Mouse (Mus musculus) hindbrain, postnatal 0 days (tissue): Measurements from ENCODE around the gene Kctd11. TPM values are rescaled to one million over a fixed set of nuclear protein-coding genes. Genes with fewer than 3 reads are reported as not detected.
"Not testable (repeated sequence)": the region's sequence is repeated elsewhere in the genome, so short reads cannot be mapped to it uniquely, and the experiment has no call there.

Experiments
- ATAC-seq: fragments of 200-750 bp; cut with Nextera tagmentation; 2 replicates; pipeline ENCODE4 v1.8.0; 2017; ENCODE audit warnings: mild to moderate bottlenecking, moderate TSS enrichment, moderate library complexity
- DNase-seq: peaks from one replicate; pipeline ENCODE4 v3.0.0-alpha.2; 2015; ENCODE audit warnings: low spot score
- H3K27ac ChIP-seq: fragments of 300-500 bp; sonication (generic); 2 replicates; pipeline ENCODE4 v1.5.1; 2014; ENCODE audit warnings: mild to moderate bottlenecking
- H3K27me3 ChIP-seq: fragments of 300-500 bp; sonication (generic); 2 replicates; pipeline ENCODE4 v1.6.1; 2014; ENCODE audit warnings: low read length, mixed read lengths; ENCODE audit not compliant: insufficient read depth
- H3K36me3 ChIP-seq: fragments of 300-500 bp; sonication (generic); 2 replicates; pipeline ENCODE4 v1.6.1; 2014; ENCODE audit warnings: low read length, mixed read lengths; ENCODE audit not compliant: insufficient read depth
- H3K4me1 ChIP-seq: fragments of 300-500 bp; sonication (generic); 2 replicates; pipeline ENCODE4 v1.6.1; 2014; ENCODE audit warnings: antibody characterized with exemption, low read length, mixed read lengths; ENCODE audit not compliant: insufficient read depth
- H3K4me2 ChIP-seq: fragments of 300-500 bp; sonication (generic); 2 replicates; pipeline ENCODE4 v1.6.1; 2014; ENCODE audit warnings: low read depth, mild to moderate bottlenecking, low read length, moderate library complexity, mixed read lengths
- H3K4me3 ChIP-seq: fragments of 300-500 bp; sonication (generic); 2 replicates; pipeline ENCODE4 v1.5.1; 2014; ENCODE audit warnings: low read length
- H3K9ac ChIP-seq: fragments of 300-500 bp; sonication (generic); replicated peaks from 2 replicates; pipeline ENCODE4 v1.6.1; 2014; ENCODE audit warnings: mild to moderate bottlenecking, low read length, moderate library complexity, mixed read lengths
- H3K9me3 ChIP-seq: fragments of 300-500 bp; sonication (generic); 2 replicates; pipeline ENCODE4 v1.6.1; 2016; ENCODE audit warnings: low read length, mixed read lengths
- CTCF ChIP-seq: IDR thresholded peaks from 2 replicates; pipeline ENCODE4 v1.5.1; 2016; ENCODE audit warnings: antibody characterized with exemption, control low read depth, low read depth
- WGBS: fragments of 180-500 bp; shearing (Covaris S2); extraction: QIAGEN DNeasy Blood & Tissue Kit; methylation state at CpG from one replicate; pipeline ENCODE4 v1.1.7; 2014; 5-methylcytosine and 5-hydroxymethylcytosine counted together
- polyA plus RNA-seq: library from polyadenylated mRNA; unstranded; fragments of >200 nt; fragmentation: Nextera tagmentation; extraction: Ambion mirVana; gene quantifications from 2 replicates; pipeline ENCODE4 v1.2.1, GENCODE M21; 2015
- total RNA-seq: library from RNA; depleted of rRNA; stranded (reverse); fragments of >200 nt; gene quantifications from 2 replicates; pipeline ENCODE4 v1.2.3, GENCODE M21; 2014

The Kctd11 gene
- total and polyA plus RNA-seq, 2 experiments from 2014 or later, result 1.3 to 2.0 TPM

DNA sequence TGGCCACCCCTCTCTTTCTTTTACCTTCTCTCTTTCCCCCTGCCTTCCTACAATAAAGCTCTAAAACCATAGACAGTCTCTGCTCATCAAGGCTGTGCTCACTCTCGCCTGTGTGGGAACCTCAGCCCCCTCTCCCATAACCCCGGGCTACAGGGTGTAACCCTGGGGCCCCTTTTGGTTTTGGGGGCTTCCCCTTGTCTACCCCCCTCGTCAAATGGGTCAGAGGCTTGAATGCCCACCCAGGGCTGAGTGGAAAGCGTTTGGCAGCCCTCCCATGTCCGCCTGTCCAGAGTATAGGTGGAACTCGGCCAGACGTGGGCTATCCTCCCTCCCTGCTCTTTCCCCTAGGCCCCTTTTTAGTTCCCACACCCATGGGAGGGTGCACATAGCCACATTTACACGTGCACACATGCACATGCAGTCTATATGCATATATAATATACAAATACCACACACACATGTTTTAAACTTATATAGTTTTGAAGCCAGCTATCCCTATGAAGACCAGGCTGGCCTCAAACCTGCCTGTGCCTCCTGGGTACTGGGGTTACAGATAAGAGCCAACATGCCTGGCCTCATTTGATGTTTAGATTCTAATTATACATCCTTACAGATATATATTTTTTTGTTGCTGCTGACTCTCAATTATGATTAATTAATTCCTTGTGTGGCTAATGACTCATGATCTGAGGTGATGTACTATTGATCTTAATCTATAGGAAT, 16.9 kb downstream of the Kctd11 start:
- Histone ChIP-seq H3K4me1 (no peaks in the 10 kb centered on the region), H3K9ac (no peak overlapping the region), H3K4me2 (no peak overlapping the region), H3K4me3 (no peak overlapping the region), H3K9me3 (no peaks in the 10 kb centered on the region), H3K36me3 (no peaks in the 10 kb centered on the region), H3K27ac (no peak overlapping the region), H3K27me3 (0 out of 2 replicates have a peak, but pooled peaks cover under 1% of the 10 kb centered on the region)
- no peak for TF ChIP-seq CTCF
- no peak for ATAC-seq
- DNase-seq, result no peak
- 44% methylated on average over 8 of the region's 8 CpGs for WGBS

DNA sequence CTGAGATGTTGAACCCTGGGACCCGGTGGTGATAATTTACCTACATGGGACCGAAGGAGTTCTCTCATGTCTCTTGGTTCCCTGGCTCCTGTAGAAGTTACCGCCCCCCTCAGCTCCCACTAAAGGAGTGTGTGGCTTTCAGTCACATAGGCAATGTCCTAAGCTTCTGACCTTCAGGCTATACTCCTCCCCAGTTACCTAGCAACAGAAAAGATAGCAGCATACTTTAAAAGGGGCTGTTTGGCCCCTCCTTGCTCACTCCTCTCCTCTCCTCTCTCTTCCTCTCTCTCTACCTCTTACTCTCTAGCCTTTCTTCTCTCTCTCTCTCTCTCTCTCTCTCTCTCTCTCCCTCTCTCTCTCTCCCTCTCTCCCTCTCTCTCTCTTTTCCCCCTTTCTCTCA, 17.5 kb downstream of the Kctd11 start:
- H3K27me3 ChIP-seq, H3K27ac ChIP-seq, H3K9me3 ChIP-seq, H3K9ac ChIP-seq, H3K4me3 ChIP-seq, H3K4me1 ChIP-seq, DNase-seq, ATAC-seq, H3K4me2 ChIP-seq, H3K36me3 ChIP-seq: not testable (repeated sequence)
- WGBS, result 78% methylated on average over 3 of the region's 3 CpGs

DNA sequence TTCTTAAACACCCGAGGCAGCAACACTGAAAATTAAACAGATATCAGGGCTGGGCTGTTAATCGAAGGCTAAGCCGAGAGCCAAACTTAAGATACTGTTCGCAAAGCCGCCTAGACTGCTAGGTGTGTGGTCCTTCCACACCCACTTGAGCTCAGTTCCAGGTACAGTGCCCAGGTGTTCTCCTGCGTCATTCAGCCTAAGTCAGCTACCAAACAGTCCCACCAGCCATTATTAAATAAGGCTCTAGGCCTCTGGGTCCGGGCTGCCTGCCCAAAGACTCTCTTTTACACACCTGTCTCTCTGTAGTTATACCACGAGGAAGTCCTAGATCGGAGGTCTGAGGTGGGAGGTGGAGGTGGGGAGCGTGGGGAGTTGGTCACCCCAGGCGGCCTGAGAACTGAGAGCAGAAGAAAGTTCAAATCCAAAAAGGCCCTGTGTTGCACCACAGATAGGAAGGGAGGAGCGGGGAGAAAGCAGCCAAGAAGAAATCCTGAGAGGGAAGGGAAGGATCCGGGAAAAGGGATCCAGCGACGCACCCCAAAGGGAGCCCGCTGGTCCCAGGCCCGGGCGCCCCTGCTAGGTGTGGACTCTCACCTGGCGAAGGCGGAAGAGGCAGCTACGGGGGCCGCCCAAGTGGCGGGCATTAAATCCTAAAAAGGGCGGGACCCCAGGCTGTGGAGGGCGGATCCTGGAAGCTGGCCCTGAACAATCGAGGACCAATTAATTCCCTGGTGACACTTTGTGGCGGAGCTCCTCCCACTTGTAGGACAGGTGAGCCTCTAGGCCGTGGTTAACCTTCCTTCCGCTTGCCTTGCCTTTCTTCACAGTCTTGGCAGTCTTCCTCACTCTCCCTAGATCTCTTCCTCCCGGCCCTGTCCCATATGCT, 22.9 kb downstream of the Kctd11 start, which contains the start of gene Tnk1:
Gene Tnk1, minus strand, starts transcription at position 618 of the 886 bp plus-strand sequence.
- DNase-seq, result no peak
- WGBS, result 24% methylated on average over 30 of the region's 30 CpGs
- H3K27ac ChIP-seq, result no peak within 1 kb of the TSS
- H3K4me1 ChIP-seq, result no peaks in the 10 kb centered on the region
- no peaks in the 10 kb centered on the region for H3K9me3 ChIP-seq
- H3K9ac ChIP-seq, result no peak within 1 kb of the TSS
- TF ChIP-seq CTCF, result no peak
- H3K4me3 ChIP-seq, result no peak within 1 kb of the TSS
- H3K4me2 ChIP-seq, result no peak within 1 kb of the TSS
- 0 out of 2 replicates have a peak, but pooled peaks cover 8% of the 10 kb centered on the region for H3K27me3 ChIP-seq
- ATAC-seq, result no peak
- no peaks in the 10 kb centered on the region for H3K36me3 ChIP-seq

DNA sequence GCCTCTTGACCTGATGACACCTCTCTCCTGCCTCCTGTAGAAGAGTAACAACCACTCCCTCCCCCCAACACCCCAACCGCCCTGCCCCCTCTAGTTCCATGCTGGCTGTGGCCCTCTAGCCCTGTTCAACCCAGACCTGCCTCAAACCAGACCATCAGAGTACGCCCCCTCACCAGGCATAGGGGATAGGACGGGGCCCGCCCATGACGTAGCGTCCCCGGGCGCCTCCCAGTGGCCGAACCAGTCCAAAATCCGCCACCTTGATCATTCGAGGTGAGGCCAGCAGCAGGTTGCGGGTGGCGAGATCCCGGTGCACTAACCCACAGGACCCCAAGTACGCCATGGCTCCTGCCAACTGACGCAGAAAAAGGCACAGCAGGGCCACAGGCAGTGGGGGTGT, 25.9 kb downstream of the Kctd11 start:
- Histone ChIP-seq H3K27ac (no peak overlapping the region), H3K4me3 (no peak overlapping the region), H3K4me1 (no peaks in the 10 kb centered on the region), H3K9me3 (no peaks in the 10 kb centered on the region), H3K4me2 (no peak overlapping the region), H3K9ac (no peak overlapping the region), H3K36me3 (peaks cover 10% of the 10 kb centered on the region), H3K27me3 (0 out of 2 replicates have a peak, but pooled peaks cover 8% of the 10 kb centered on the region)
- TF ChIP-seq CTCF, result peak; percentile 61
- ATAC-seq, result peak; percentile 61
- peak; percentile 46 for DNase-seq
- WGBS, result 20% methylated on average over 16 of the region's 16 CpGs

DNA sequence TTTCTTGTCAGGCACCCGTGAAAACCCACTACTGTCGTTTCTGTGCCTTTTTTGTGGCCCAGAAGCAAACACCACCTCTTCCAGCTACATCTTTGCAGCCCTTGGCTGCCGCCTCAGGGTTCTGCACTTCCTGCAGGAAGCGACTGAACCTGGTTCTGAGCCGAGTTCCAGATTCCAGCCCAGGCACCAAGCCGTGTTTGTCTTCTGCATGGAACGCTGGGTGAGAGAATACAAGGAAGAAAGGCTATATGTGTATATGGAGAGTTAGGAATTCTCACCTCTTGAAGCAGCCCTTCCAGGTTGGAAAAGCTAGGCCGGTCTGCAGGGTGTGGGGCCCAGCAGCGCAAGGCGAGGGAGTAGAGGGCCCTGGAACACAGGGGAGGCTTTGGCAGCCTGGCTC, 26.5 kb downstream of the Kctd11 start:
- Histone ChIP-seq H3K27ac (no peak overlapping the region), H3K27me3 (0 out of 2 replicates have a peak, but pooled peaks cover 8% of the 10 kb centered on the region), H3K4me3 (no peak overlapping the region), H3K9ac (no peak overlapping the region), H3K9me3 (no peaks in the 10 kb centered on the region), H3K4me2 (no peak overlapping the region), H3K36me3 (peaks cover 17% of the 10 kb centered on the region), H3K4me1 (no peaks in the 10 kb centered on the region)
- WGBS, result 86% methylated on average over 10 of the region's 10 CpGs
- DNase-seq, result no peak
- no peak for TF ChIP-seq CTCF
- ATAC-seq, result no peak

DNA sequence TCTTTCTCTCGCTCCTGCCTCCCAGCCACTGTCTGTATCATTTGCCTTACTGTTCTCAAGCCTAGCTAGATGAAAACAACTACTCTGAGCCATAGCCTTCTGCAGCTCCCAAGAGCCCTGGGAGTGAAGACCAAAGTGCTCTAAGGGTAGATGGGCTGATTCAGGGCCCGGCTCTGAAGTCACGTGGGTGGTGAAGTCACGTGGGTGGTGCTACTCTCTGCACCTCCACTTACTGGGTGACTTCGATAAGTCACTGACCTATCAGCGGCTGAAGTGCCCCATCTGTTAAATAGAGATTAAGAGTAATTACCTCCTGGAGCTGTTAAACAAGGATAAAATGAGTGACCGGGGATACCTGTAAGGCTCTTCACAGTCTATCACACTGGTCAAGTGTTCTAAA, 27.2 kb downstream of the Kctd11 start:
- no peak overlapping the region for H3K4me2 ChIP-seq
- 78% methylated on average over 7 of the region's 7 CpGs for WGBS
- no peaks in the 10 kb centered on the region for H3K9me3 ChIP-seq
- no peak overlapping the region for H3K27ac ChIP-seq
- 0 out of 2 replicates have a peak, but pooled peaks cover 5% of the 10 kb centered on the region for H3K27me3 ChIP-seq
- H3K9ac ChIP-seq, result no peak overlapping the region
- no peak for TF ChIP-seq CTCF
- H3K4me3 ChIP-seq, result no peak overlapping the region
- ATAC-seq, result no peak
- peaks cover 23% of the 10 kb centered on the region for H3K36me3 ChIP-seq
- no peak for DNase-seq
- H3K4me1 ChIP-seq, result no peaks in the 10 kb centered on the region
